Mouse (Mus musculus) hindbrain, postnatal 0 days (tissue): Measurements from ENCODE around the gene Prss21. TPM values are rescaled to one million over a fixed set of nuclear protein-coding genes. Genes with fewer than 3 reads are reported as not detected.

Experiments used
- ATAC-seq: fragments of 200-750 bp; cut with Nextera tagmentation; 2 replicates; pipeline ENCODE4 v1.8.0; 2017; ENCODE audit warnings: mild to moderate bottlenecking, moderate TSS enrichment, moderate library complexity
- DNase-seq: peaks from one replicate; pipeline ENCODE4 v3.0.0-alpha.2; 2015; ENCODE audit warnings: low spot score
- H3K27ac ChIP-seq: fragments of 300-500 bp; sonication (generic); 2 replicates; pipeline ENCODE4 v1.5.1; 2014; ENCODE audit warnings: mild to moderate bottlenecking
- H3K27me3 ChIP-seq: fragments of 300-500 bp; sonication (generic); 2 replicates; pipeline ENCODE4 v1.6.1; 2014; ENCODE audit warnings: low read length, mixed read lengths; ENCODE audit not compliant: insufficient read depth
- H3K36me3 ChIP-seq: fragments of 300-500 bp; sonication (generic); 2 replicates; pipeline ENCODE4 v1.6.1; 2014; ENCODE audit warnings: low read length, mixed read lengths; ENCODE audit not compliant: insufficient read depth
- H3K4me1 ChIP-seq: fragments of 300-500 bp; sonication (generic); 2 replicates; pipeline ENCODE4 v1.6.1; 2014; ENCODE audit warnings: antibody characterized with exemption, low read length, mixed read lengths; ENCODE audit not compliant: insufficient read depth
- H3K4me2 ChIP-seq: fragments of 300-500 bp; sonication (generic); 2 replicates; pipeline ENCODE4 v1.6.1; 2014; ENCODE audit warnings: low read depth, mild to moderate bottlenecking, low read length, moderate library complexity, mixed read lengths
- H3K4me3 ChIP-seq: fragments of 300-500 bp; sonication (generic); 2 replicates; pipeline ENCODE4 v1.5.1; 2014; ENCODE audit warnings: low read length
- H3K9ac ChIP-seq: fragments of 300-500 bp; sonication (generic); replicated peaks from 2 replicates; pipeline ENCODE4 v1.6.1; 2014; ENCODE audit warnings: mild to moderate bottlenecking, low read length, moderate library complexity, mixed read lengths
- H3K9me3 ChIP-seq: fragments of 300-500 bp; sonication (generic); 2 replicates; pipeline ENCODE4 v1.6.1; 2016; ENCODE audit warnings: low read length, mixed read lengths
- CTCF ChIP-seq: IDR thresholded peaks from 2 replicates; pipeline ENCODE4 v1.5.1; 2016; ENCODE audit warnings: antibody characterized with exemption, control low read depth, low read depth
- WGBS: fragments of 180-500 bp; shearing (Covaris S2); extraction: QIAGEN DNeasy Blood & Tissue Kit; methylation state at CpG from one replicate; pipeline ENCODE4 v1.1.7; 2014; 5-methylcytosine and 5-hydroxymethylcytosine counted together
- polyA plus RNA-seq: library from polyadenylated mRNA; unstranded; fragments of >200 nt; fragmentation: Nextera tagmentation; extraction: Ambion mirVana; gene quantifications from 2 replicates; pipeline ENCODE4 v1.2.1, GENCODE M21; 2015
- total RNA-seq: library from RNA; depleted of rRNA; stranded (reverse); fragments of >200 nt; gene quantifications from 2 replicates; pipeline ENCODE4 v1.2.3, GENCODE M21; 2014; rRNA removed

The Prss21 gene
- total RNA-seq, result not detected in 2 replicates
- polyA plus RNA-seq, result not detected in 2 replicates

- Histone ChIP-seq H3K36me3 (no peaks in the 10 kb centered on the region), H3K27me3 (no peaks in the 10 kb centered on the region), H3K9me3 (no peaks in the 10 kb centered on the region), H3K27ac (no peak within 1 kb of the TSS), H3K4me1 (no peaks in the 10 kb centered on the region), H3K4me3 (no peak within 1 kb of the TSS), H3K4me2 (no peak within 1 kb of the TSS), H3K9ac (no peak within 1 kb of the TSS)
- DNase-seq (no peak), ATAC-seq (no peak)
- 85% methylated on average over 15 of the region's 15 CpGs for WGBS
- no peak for TF ChIP-seq CTCF
These were observed at the start of gene Prss21 for GRCm38 (mm10) chr17:23867756-23868155. Prss21 (plus strand) TSS chr17:23868056.

- peaks cover 88% of the 10 kb centered on the region for H3K36me3 ChIP-seq
- no peak for DNase-seq
- 99% methylated on average over 8 of the region's 8 CpGs for WGBS
These were observed 49.3 kb upstream of the Prss21 start for GRCm38 (mm10) chr17:23818579-23818978.

GRCm38 (mm10) chr17:23819235-23819634 is 48.6 kb upstream of the Prss21 start:
- Histone ChIP-seq H3K4me1 (no peaks in the 10 kb centered on the region), H3K27me3 (no peaks in the 10 kb centered on the region), H3K36me3 (peaks cover 89% of the 10 kb centered on the region), H3K9ac (no peak overlapping the region), H3K4me2 (no peak overlapping the region), H3K9me3 (no peaks in the 10 kb centered on the region), H3K27ac (no peak overlapping the region), H3K4me3 (no peak overlapping the region)
- DNase-seq (no peak), ATAC-seq (no peak)
- TF ChIP-seq CTCF, result no peak
- 98% methylated on average over 25 of the region's 25 CpGs for WGBS

More at GRCm38 (mm10) chr17:23818579-23818978, 49.3 kb upstream of the Prss21 start:
- H3K4me3 ChIP-seq, result no peak overlapping the region
- no peak for TF ChIP-seq CTCF
- no peak for ATAC-seq
- no peak overlapping the region for H3K27ac ChIP-seq
- H3K9me3 ChIP-seq, result no peaks in the 10 kb centered on the region
- H3K4me1 ChIP-seq, result no peaks in the 10 kb centered on the region
- no peak overlapping the region for H3K4me2 ChIP-seq
- no peak overlapping the region for H3K9ac ChIP-seq
- H3K27me3 ChIP-seq, result no peaks in the 10 kb centered on the region

GRCm38 (mm10) chr17:23820731-23821130 is 47.1 kb upstream of the Prss21 start:
- H3K4me1 ChIP-seq, result no peaks in the 10 kb centered on the region
- H3K27ac ChIP-seq, result no peak overlapping the region
- no peaks in the 10 kb centered on the region for H3K27me3 ChIP-seq
- H3K9me3 ChIP-seq, result no peaks in the 10 kb centered on the region
- H3K4me3 ChIP-seq, result no peak overlapping the region
- ATAC-seq, result no peak
- H3K36me3 ChIP-seq, result peaks cover 94% of the 10 kb centered on the region
- H3K9ac ChIP-seq, result no peak overlapping the region
- TF ChIP-seq CTCF, result no peak
- H3K4me2 ChIP-seq, result no peak overlapping the region
- 94% methylated on average over 5 of the region's 5 CpGs for WGBS
- no peak for DNase-seq

GRCm38 (mm10) chr17:23822094-23822493 is 45.8 kb upstream of the Prss21 start:
- DNase-seq (no peak), ATAC-seq (no peak)
- H3K27me3 ChIP-seq, result no peaks in the 10 kb centered on the region
- no peak overlapping the region for H3K4me2 ChIP-seq
- peaks cover 2% of the 10 kb centered on the region for H3K4me1 ChIP-seq
- peaks cover 91% of the 10 kb centered on the region for H3K36me3 ChIP-seq
- no peak for TF ChIP-seq CTCF
- no peaks in the 10 kb centered on the region for H3K9me3 ChIP-seq
- no peak overlapping the region for H3K27ac ChIP-seq
- no peak overlapping the region for H3K4me3 ChIP-seq
- H3K9ac ChIP-seq, result no peak overlapping the region
- 87% methylated on average over 6 of the region's 6 CpGs for WGBS

- Histone ChIP-seq H3K9ac (no peak overlapping the region), H3K4me2 (no peak overlapping the region), H3K27ac (no peak overlapping the region), H3K27me3 (no peaks in the 10 kb centered on the region), H3K9me3 (no peaks in the 10 kb centered on the region), H3K36me3 (peaks cover 82% of the 10 kb centered on the region), H3K4me1 (peaks cover 7% of the 10 kb centered on the region), H3K4me3 (no peak overlapping the region)
- DNase-seq (no peak), ATAC-seq (0 out of 2 replicates have a peak, but pooled peaks have one; percentile 22)
- TF ChIP-seq CTCF, result no peak
- 85% methylated on average over 16 of the region's 16 CpGs for WGBS
These were observed 44.8 kb upstream of the Prss21 start for GRCm38 (mm10) chr17:23823018-23823417.

GRCm38 (mm10) chr17:23823614-23824013 is 44.2 kb upstream of the Prss21 start:
- Histone ChIP-seq H3K4me1 (peaks cover 7% of the 10 kb centered on the region), H3K27me3 (no peaks in the 10 kb centered on the region)
- 89% methylated on average over 12 of the region's 12 CpGs for WGBS

More at GRCm38 (mm10) chr17:23823614-23824013, 44.2 kb upstream of the Prss21 start:
- DNase-seq (no peak), ATAC-seq (no peak)
- Histone ChIP-seq H3K36me3 (peaks cover 76% of the 10 kb centered on the region), H3K9ac (no peak overlapping the region), H3K9me3 (no peaks in the 10 kb centered on the region), H3K4me3 (no peak overlapping the region), H3K4me2 (no peak overlapping the region), H3K27ac (no peak overlapping the region)
- TF ChIP-seq CTCF, result no peak
